Mouse (Mus musculus): ENCODE data around the gene Pcsk2. TPM values are rescaled to one million over a fixed set of nuclear protein-coding genes. Genes with fewer than 3 reads are reported as not detected.
A peak's percentile ranks its signal among the peaks of the same experiment; 100 is the strongest.

Gene Pcsk2
- polyA plus RNA-seq, 1 experiment from 2014 or later = 4.5 TPM

GRCm38 (mm10) chr2:143813461-143813860, 267.5 kb downstream of the Pcsk2 start:
- Histone ChIP-seq H3K4me3 (ENCODE audit: low read depth, low read length) (no peak overlapping the region), H3K27ac (ENCODE audit: low read depth, low read length) (no peak overlapping the region), H3K27me3 (ENCODE audit: control insufficient read depth, insufficient read depth, low read length) (no peaks in the 10 kb centered on the region), H3K4me2 (replicated peaks; ENCODE audit: low read depth, low read length) (no peak overlapping the region), H3K4me1 (replicated peaks; ENCODE audit: control insufficient read depth, insufficient read depth, low read length) (no peaks in the 10 kb centered on the region), H3K36me3 (ENCODE audit: control insufficient read depth, insufficient read depth, low read length) (no peaks in the 10 kb centered on the region), H3K9me3 (ENCODE audit: control insufficient read depth, low read length) (no peaks in the 10 kb centered on the region), H3K9ac (ENCODE audit: low read depth, low read length) (no peak overlapping the region)
- ATAC-seq (ENCODE audit: low FRiP score) (no peak), DNase-seq (ENCODE audit: low spot score) (no peak)
- 95% methylated on average over 11 of the region's 11 CpGs for WGBS

- Histone ChIP-seq H3K9ac (ENCODE audit: low read depth, low read length) (no peak overlapping the region), H3K36me3 (ENCODE audit: control insufficient read depth, insufficient read depth, low read length) (no peaks in the 10 kb centered on the region), H3K4me2 (replicated peaks; ENCODE audit: low read depth, low read length) (no peak overlapping the region), H3K9me3 (ENCODE audit: control insufficient read depth, low read length) (no peaks in the 10 kb centered on the region), H3K27ac (ENCODE audit: low read depth, low read length) (no peak overlapping the region), H3K4me3 (ENCODE audit: low read depth, low read length) (no peak overlapping the region), H3K27me3 (ENCODE audit: control insufficient read depth, insufficient read depth, low read length) (no peaks in the 10 kb centered on the region), H3K4me1 (replicated peaks; ENCODE audit: control insufficient read depth, insufficient read depth, low read length) (no peaks in the 10 kb centered on the region)
- 78% methylated on average over 17 of the region's 17 CpGs for WGBS
- ATAC-seq (ENCODE audit: low FRiP score) (no peak), DNase-seq (ENCODE audit: low spot score) (no peak)
These were observed 285.7 kb downstream of the Pcsk2 start for GRCm38 (mm10) chr2:143831645-143832044.

- Histone ChIP-seq H3K27me3 (ENCODE audit: control insufficient read depth, insufficient read depth, low read length) (no peaks in the 10 kb centered on the region), H3K9ac (ENCODE audit: low read depth, low read length) (no peak overlapping the region), H3K9me3 (ENCODE audit: control insufficient read depth, low read length) (no peaks in the 10 kb centered on the region), H3K4me2 (replicated peaks; ENCODE audit: low read depth, low read length) (no peak overlapping the region), H3K27ac (ENCODE audit: low read depth, low read length) (no peak overlapping the region), H3K4me3 (ENCODE audit: low read depth, low read length) (no peak overlapping the region), H3K36me3 (ENCODE audit: control insufficient read depth, insufficient read depth, low read length) (no peaks in the 10 kb centered on the region), H3K4me1 (replicated peaks; ENCODE audit: control insufficient read depth, insufficient read depth, low read length) (no peaks in the 10 kb centered on the region)
- DNase-seq (ENCODE audit: low spot score) (no peak), ATAC-seq (ENCODE audit: low FRiP score) (no peak)
- WGBS = 84% methylated on average over 5 of the region's 5 CpGs
These were observed 286.8 kb downstream of the Pcsk2 start for GRCm38 (mm10) chr2:143832721-143833120.

GRCm38 (mm10) chr2:143834082-143834481, 288.1 kb downstream of the Pcsk2 start:
- Histone ChIP-seq H3K27me3 (ENCODE audit: control insufficient read depth, insufficient read depth, low read length) (no peaks in the 10 kb centered on the region), H3K4me3 (ENCODE audit: low read depth, low read length) (no peak overlapping the region), H3K9me3 (ENCODE audit: control insufficient read depth, low read length) (no peaks in the 10 kb centered on the region), H3K36me3 (ENCODE audit: control insufficient read depth, insufficient read depth, low read length) (no peaks in the 10 kb centered on the region), H3K4me2 (replicated peaks; ENCODE audit: low read depth, low read length) (no peak overlapping the region), H3K4me1 (replicated peaks; ENCODE audit: control insufficient read depth, insufficient read depth, low read length) (no peaks in the 10 kb centered on the region), H3K27ac (ENCODE audit: low read depth, low read length) (no peak overlapping the region), H3K9ac (ENCODE audit: low read depth, low read length) (no peak overlapping the region)
- ATAC-seq (ENCODE audit: low FRiP score) (no peak), DNase-seq (ENCODE audit: low spot score) (no peak)
- 73% methylated on average over 6 of the region's 6 CpGs for WGBS

- DNase-seq (ENCODE audit: low spot score) (no peak), ATAC-seq (ENCODE audit: low FRiP score) (no peak)
- Histone ChIP-seq H3K27me3 (ENCODE audit: control insufficient read depth, insufficient read depth, low read length) (no peaks in the 10 kb centered on the region), H3K27ac (ENCODE audit: low read depth, low read length) (no peak overlapping the region), H3K36me3 (ENCODE audit: control insufficient read depth, insufficient read depth, low read length) (no peaks in the 10 kb centered on the region), H3K9ac (ENCODE audit: low read depth, low read length) (no peak overlapping the region), H3K4me3 (ENCODE audit: low read depth, low read length) (no peak overlapping the region), H3K4me2 (replicated peaks; ENCODE audit: low read depth, low read length) (no peak overlapping the region), H3K4me1 (replicated peaks; ENCODE audit: control insufficient read depth, insufficient read depth, low read length) (no peaks in the 10 kb centered on the region), H3K9me3 (ENCODE audit: control insufficient read depth, low read length) (no peaks in the 10 kb centered on the region)
- 88% methylated on average over 7 of the region's 7 CpGs for WGBS
These were observed 289.9 kb downstream of the Pcsk2 start for GRCm38 (mm10) chr2:143835820-143836219.

- Histone ChIP-seq H3K4me2 (replicated peaks; ENCODE audit: low read depth, low read length) (peak overlapping the region; percentile 43), H3K27ac (ENCODE audit: low read depth, low read length) (no peak overlapping the region), H3K36me3 (ENCODE audit: control insufficient read depth, insufficient read depth, low read length) (no peaks in the 10 kb centered on the region), H3K4me1 (replicated peaks; ENCODE audit: control insufficient read depth, insufficient read depth, low read length) (no peaks in the 10 kb centered on the region), H3K9ac (ENCODE audit: low read depth, low read length) (no peak overlapping the region), H3K9me3 (ENCODE audit: control insufficient read depth, low read length) (no peaks in the 10 kb centered on the region), H3K27me3 (ENCODE audit: control insufficient read depth, insufficient read depth, low read length) (no peaks in the 10 kb centered on the region), H3K4me3 (ENCODE audit: low read depth, low read length) (no peak overlapping the region)
- DNase-seq (ENCODE audit: low spot score) (peak; percentile 90), ATAC-seq (ENCODE audit: low FRiP score) (peak; percentile 77)
- 4% methylated on average over 8 of the region's 8 CpGs for WGBS
These were observed 291.3 kb downstream of the Pcsk2 start for GRCm38 (mm10) chr2:143837291-143837701.

- ATAC-seq (ENCODE audit: low FRiP score) = no peak
- Histone ChIP-seq H3K27ac (ENCODE audit: low read depth, low read length) (no peak overlapping the region), H3K4me1 (replicated peaks; ENCODE audit: control insufficient read depth, insufficient read depth, low read length) (no peaks in the 10 kb centered on the region), H3K4me2 (replicated peaks; ENCODE audit: low read depth, low read length) (no peak overlapping the region), H3K9me3 (ENCODE audit: control insufficient read depth, low read length) (no peaks in the 10 kb centered on the region), H3K36me3 (ENCODE audit: control insufficient read depth, insufficient read depth, low read length) (no peaks in the 10 kb centered on the region), H3K9ac (ENCODE audit: low read depth, low read length) (no peak overlapping the region), H3K27me3 (ENCODE audit: control insufficient read depth, insufficient read depth, low read length) (no peaks in the 10 kb centered on the region), H3K4me3 (ENCODE audit: low read depth, low read length) (no peak overlapping the region)
- no peak for DNase-seq (ENCODE audit: low spot score)
- WGBS = 71% methylated on average over 5 of the region's 5 CpGs
These were observed 292.7 kb downstream of the Pcsk2 start for GRCm38 (mm10) chr2:143838698-143839097.

- DNase-seq (ENCODE audit: low spot score) (no peak), ATAC-seq (ENCODE audit: low FRiP score) (no peak)
- Histone ChIP-seq H3K9me3 (ENCODE audit: control insufficient read depth, low read length) (no peaks in the 10 kb centered on the region), H3K36me3 (ENCODE audit: control insufficient read depth, insufficient read depth, low read length) (no peaks in the 10 kb centered on the region), H3K9ac (ENCODE audit: low read depth, low read length) (no peak overlapping the region), H3K27me3 (ENCODE audit: control insufficient read depth, insufficient read depth, low read length) (no peaks in the 10 kb centered on the region), H3K4me2 (replicated peaks; ENCODE audit: low read depth, low read length) (no peak overlapping the region), H3K4me3 (ENCODE audit: low read depth, low read length) (no peak overlapping the region), H3K27ac (ENCODE audit: low read depth, low read length) (no peak overlapping the region), H3K4me1 (replicated peaks; ENCODE audit: control insufficient read depth, insufficient read depth, low read length) (no peaks in the 10 kb centered on the region)
- 85% methylated on average over 2 of the region's 2 CpGs for WGBS
These were observed 293.5 kb downstream of the Pcsk2 start for GRCm38 (mm10) chr2:143839458-143839857.

GRCm38 (mm10) chr2:143840895-143841294, 294.9 kb downstream of the Pcsk2 start:
- Histone ChIP-seq H3K36me3 (ENCODE audit: control insufficient read depth, insufficient read depth, low read length) (no peaks in the 10 kb centered on the region), H3K27me3 (ENCODE audit: control insufficient read depth, insufficient read depth, low read length) (no peaks in the 10 kb centered on the region), H3K27ac (ENCODE audit: low read depth, low read length) (no peak overlapping the region), H3K9ac (ENCODE audit: low read depth, low read length) (no peak overlapping the region), H3K9me3 (ENCODE audit: control insufficient read depth, low read length) (no peaks in the 10 kb centered on the region), H3K4me2 (replicated peaks; ENCODE audit: low read depth, low read length) (no peak overlapping the region), H3K4me3 (ENCODE audit: low read depth, low read length) (no peak overlapping the region), H3K4me1 (replicated peaks; ENCODE audit: control insufficient read depth, insufficient read depth, low read length) (no peaks in the 10 kb centered on the region)
- DNase-seq (ENCODE audit: low spot score) (no peak), ATAC-seq (ENCODE audit: low FRiP score) (no peak)
- WGBS = 81% methylated on average over 6 of the region's 6 CpGs
